8 mouse cellular contexts compared by ENCODE assay signal in the genomic region with DNA sequence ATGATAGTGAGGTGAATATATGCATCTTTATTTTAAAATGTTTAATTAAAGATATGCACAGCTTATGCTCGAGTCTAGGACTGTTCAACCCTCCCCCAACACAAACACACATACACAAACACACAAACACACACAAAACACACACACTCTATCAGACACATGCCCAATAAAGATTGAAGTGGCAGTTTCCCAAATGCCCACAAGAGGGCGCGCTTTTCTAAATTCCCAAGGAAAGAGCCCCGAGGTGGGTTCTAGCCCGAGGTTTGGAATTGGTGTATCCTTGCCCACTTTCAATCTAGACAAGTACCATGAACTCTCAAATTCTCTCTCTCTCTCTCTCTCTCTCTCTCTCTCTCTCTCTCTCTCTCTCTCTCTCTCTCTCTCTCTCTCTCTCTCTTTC. TPM values are rescaled to one million over a fixed set of nuclear protein-coding genes. Genes with fewer than 3 reads are reported as not detected.
DNase-seq lines count a peak whose midpoint lies in the region; ATAC-seq and TF ChIP-seq lines count a peak whose summit lies in the region.

No protein-coding gene starts in this region.

- 4% methylated on average over 5 of the region's 5 CpGs for WGBS in heart, postnatal 0 days
- WGBS in heart, embryonic 12.5 days: under 1% methylated on average over 5 of the region's 5 CpGs

- no peak overlapping the region for H3K9ac ChIP-seq in heart, postnatal 0 days (replicated peaks; ENCODE audit: low read depth, low read length)
- H3K9ac ChIP-seq in heart, embryonic 12.5 days: no peak overlapping the region

- H3K4me2 ChIP-seq in heart, postnatal 0 days (ENCODE audit: low read depth, low read length): peak overlapping the region; percentile 6; the same call in 1 of the 2 replicates
- no peak overlapping the region; the same call in 1 of the 2 replicates for H3K4me2 ChIP-seq in heart, embryonic 12.5 days

- no peak overlapping the region for H3K27ac ChIP-seq in heart, postnatal 0 days (ENCODE audit: low read depth)
- H3K27ac ChIP-seq in heart, embryonic 12.5 days (ENCODE audit: poor library complexity, severe bottlenecking): no peak overlapping the region
- no peak overlapping the region for H3K27ac ChIP-seq in layer of hippocampus, adult 2 months

- no peaks in the 10 kb centered on the region for H3K9me3 ChIP-seq in heart, postnatal 0 days (replicated peaks; ENCODE audit: control insufficient read depth, low read length)
- H3K9me3 ChIP-seq in heart, embryonic 12.5 days (replicated peaks): no peaks in the 10 kb centered on the region

- TF ChIP-seq CTCF in heart, postnatal 0 days (IDR thresholded peaks at IDR 0.05; ENCODE audit: low read depth): peak; percentile 73
- TF ChIP-seq CTCF in layer of hippocampus, adult 2 months (conservative IDR thresholded peaks at IDR 0.05): peak; percentile 82

- peaks cover 34% of the 10 kb centered on the region for H3K4me1 ChIP-seq in heart, postnatal 0 days (ENCODE audit: control insufficient read depth, insufficient read depth)
- peaks cover 37% of the 10 kb centered on the region for H3K4me1 ChIP-seq in heart, embryonic 12.5 days (replicated peaks)

- no peaks in the 10 kb centered on the region for H3K36me3 ChIP-seq in heart, postnatal 0 days (replicated peaks; ENCODE audit: control insufficient read depth, insufficient read depth, low read length)
- H3K36me3 ChIP-seq in heart, embryonic 12.5 days: no peaks in the 10 kb centered on the region

- no peaks in the 10 kb centered on the region for H3K27me3 ChIP-seq in heart, postnatal 0 days (ENCODE audit: control insufficient read depth, insufficient read depth, low read length)
- H3K27me3 ChIP-seq in heart, embryonic 12.5 days (replicated peaks): no peaks in the 10 kb centered on the region

- H3K4me3 ChIP-seq in heart, postnatal 0 days (ENCODE audit: low read depth, low read length): no peak overlapping the region
- H3K4me3 ChIP-seq in heart, embryonic 12.5 days: no peak overlapping the region
- no peak overlapping the region for H3K4me3 ChIP-seq in layer of hippocampus, adult 2 months

- no peak for ATAC-seq in heart, postnatal 0 days (ENCODE audit: insufficient read depth, low read depth)
- no peak for ATAC-seq in heart, embryonic 12.5 days (ENCODE audit: insufficient number of reproducible peaks, low FRiP score)
- ATAC-seq in CD4-positive, CD25-positive, alpha-beta regulatory T cell, adult 4 months: peak; percentile 37

- TF ChIP-seq EP300 in heart, postnatal 0 days (IDR thresholded peaks at IDR 0.05; ENCODE audit: low read depth): no peak

- DNase-seq in heart, postnatal 0 days (ENCODE audit: low spot score): peak; percentile 25
- DNase-seq in c-Kit-positive CD71-negative TER-119-negative erythroid progenitor cells, embryonic 14.5 days (ENCODE audit: low read depth): peak; percentile 53
- peak; percentile 13 to 78 for DNase-seq in frontal cortex, adult 2 months (ENCODE audit: extremely low spot score in 1 of 2, low spot score in 1 of 2)
- peak; percentile 21 to 72 for DNase-seq in layer of hippocampus, adult 2 months (ENCODE audit: low spot score in 2 of 2)
- peak; percentile 29 to 68 for DNase-seq in lung, postnatal 4 days
- DNase-seq in testis, postnatal 10 days (ENCODE audit: low spot score): peak; percentile 83

RNA-seq across cellular contexts. Expression of a gene that starts 3.7 kb away (rescaled TPM):
- 10.0 and 12.6 TPM in 2 replicates for total RNA-seq in heart, postnatal 0 days (2014; rRNA removed; ENCODE audit: low replicate concordance)
- 23.4 and 26.8 TPM in 2 replicates for polyA plus RNA-seq in heart, postnatal 0 days (2015; fragmentation: Nextera tagmentation; extraction: Ambion mirVana)
- polyA plus RNA-seq in heart, embryonic 12.5 days (2016; fragmentation: Nextera tagmentation; extraction: Ambion mirVana): 49.9 and 50.6 TPM in 2 replicates
- under 1 TPM; 0.43 to 0.58 TPM for polyA plus RNA-seq in CD4-positive, CD25-positive, alpha-beta regulatory T cell, adult 4 months (2017; shearing (Covaris generic))
- 12.0 and 12.6 TPM in 2 replicates for polyA plus RNA-seq in frontal cortex, adult 2 months (2012; rRNA removed)
- 1 to 10 TPM; 7.8 to 9.2 TPM for total RNA-seq in layer of hippocampus, adult 2 months (2021)

Comparison
In these comparisons a context has a peak if more than half of its experiments do, and no peak if none do; other contexts are left out.
1. DNase-seq: peak in every context shown above with its lines; median percentile 83 in testis, postnatal 10 days; 53 in c-Kit-positive CD71-negative TER-119-negative erythroid progenitor cells, embryonic 14.5 days; 48 in lung, postnatal 4 days; 46 in layer of hippocampus, adult 2 months; 46 in frontal cortex, adult 2 months; 25 in heart, postnatal 0 days.